Mouse (Mus musculus): ENCODE measurements around the gene Smyd3.

DNA sequence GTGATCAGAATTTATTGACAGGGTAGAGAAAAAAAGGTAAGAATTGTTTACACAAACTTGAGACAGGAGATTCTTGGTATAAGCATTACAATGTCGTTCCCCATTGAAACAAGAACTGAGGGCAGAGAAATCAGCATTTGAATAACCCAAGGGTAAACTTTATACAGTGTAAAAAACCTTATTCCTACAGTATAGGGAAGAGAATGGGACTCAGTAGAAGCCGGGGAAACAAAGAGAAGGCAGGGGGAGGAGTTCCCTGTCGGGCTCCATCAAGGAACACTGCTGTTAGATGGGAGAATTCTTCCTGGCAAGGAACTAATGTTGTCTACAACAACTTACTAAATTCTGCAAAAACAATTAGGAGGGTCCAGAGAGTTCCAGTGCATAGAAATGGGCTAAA, 250.9 kb downstream of the Smyd3 start:
- TF ChIP-seq CTCF (IDR thresholded peaks at IDR 0.05; ENCODE audit: low read depth, low read length), result no peak
- TF ChIP-seq EP300 (IDR thresholded peaks at IDR 0.05; ENCODE audit: insufficient read depth, low read depth, low read length), result no peak
